Mouse (Mus musculus) adrenal gland, postnatal 4 days (tissue): Measurements from ENCODE around the gene Svs2. TPM values are rescaled to one million over a fixed set of nuclear protein-coding genes. Genes with fewer than 3 reads are reported as not detected.
"Not testable (repeated sequence)": the region's sequence is repeated elsewhere in the genome, so short reads cannot be mapped to it uniquely, and the experiment has no call there.

ENCODE experiments used
- DNase-seq, 2 experiments: peaks; one replicate each; pipeline ENCODE4 v3.0.0; 2021 to 2022; ENCODE audit warnings: low spot score in 2 of 2, mixed read lengths in 2 of 2
- long read RNA-seq, 2 experiments: library from polyadenylated mRNA; stranded (forward); transcript quantifications; one replicate each; pipeline ENCODE4 v2.0.0; 2021
- total RNA-seq, 2 experiments: library from RNA; stranded (reverse); gene quantifications; 2 replicates each; pipeline ENCODE4 v1.2.3; 2021

Svs2 gene
- total RNA-seq = not detected
- long read RNA-seq, experiment 1 = 0 reads
- long read RNA-seq, experiment 2 = 0 reads

- DNase-seq = no peak
Observed at GRCm38 (mm10) chr2:164238366-164238765, at the start of gene Svs2. Gene Svs2 (minus strand): TSS chr2:164238466.

GRCm38 (mm10) chr2:164278359-164278758, 40.1 kb upstream of the Svs2 start, which contains the start of gene Svs4:
Gene Svs4 (minus strand): TSS chr2:164278459.
- DNase-seq = no peak

- not testable (repeated sequence) for DNase-seq
Observed at GRCm38 (mm10) chr2:164256540-164256939, 18.3 kb upstream of the Svs2 start, which contains the start of gene Svs3b. Gene Svs3b (minus strand): TSS chr2:164256640.

GRCm38 (mm10) chr2:164232671-164233070, 5.6 kb downstream of the Svs2 start:
- DNase-seq = no peak

GRCm38 (mm10) chr2:164228361-164229070, 9.8 kb downstream of the Svs2 start:
- no peak for DNase-seq

GRCm38 (mm10) chr2:164221522-164221921, 16.7 kb downstream of the Svs2 start, which contains the start of gene Wfdc15b:
Gene Wfdc15b (minus strand): TSS chr2:164221660.
- no peak for DNase-seq

- DNase-seq = no peak
Observed at GRCm38 (mm10) chr2:164219295-164219694, 19.0 kb downstream of the Svs2 start.

GRCm38 (mm10) chr2:164212711-164213110, 25.6 kb downstream of the Svs2 start:
- no peak for DNase-seq

- no peak for DNase-seq
Observed at GRCm38 (mm10) chr2:164210892-164211291, 27.4 kb downstream of the Svs2 start.

- no peak for DNase-seq
Observed at GRCm38 (mm10) chr2:164206676-164207075, 31.6 kb downstream of the Svs2 start.

GRCm38 (mm10) chr2:164206011-164206410, 32.3 kb downstream of the Svs2 start:
- not testable (repeated sequence) for DNase-seq

- DNase-seq = no peak
Observed at GRCm38 (mm10) chr2:164199626-164200327, 38.5 kb downstream of the Svs2 start, which contains the start of gene Wfdc15a. Gene Wfdc15a (minus strand): TSS chr2:164200130.

GRCm38 (mm10) chr2:164196700-164196990, 41.6 kb downstream of the Svs2 start:
- no peak for DNase-seq

- no peak for DNase-seq
Observed at GRCm38 (mm10) chr2:164195971-164196699, 42.1 kb downstream of the Svs2 start.

GRCm38 (mm10) chr2:164194959-164195630, 43.2 kb downstream of the Svs2 start:
- no peak for DNase-seq

- DNase-seq = no peak
Observed at GRCm38 (mm10) chr2:164192279-164192678, 46.0 kb downstream of the Svs2 start.

GRCm38 (mm10) chr2:164190576-164190975, 47.7 kb downstream of the Svs2 start, which contains the start of gene Wfdc12:
Gene Wfdc12 (minus strand): TSS chr2:164190608.
- DNase-seq = peak in 1 of 2 experiments; percentile 2

- DNase-seq = peak in 1 of 2 experiments; percentile 2
Observed at GRCm38 (mm10) chr2:164188722-164189121, 49.5 kb downstream of the Svs2 start.
